Mouse (Mus musculus): ENCODE measurements around the gene Ttc17. TPM values are rescaled to one million over a fixed set of nuclear protein-coding genes. Genes with fewer than 3 reads are reported as not detected.

Gene Ttc17
- polyA plus RNA-seq, 1 experiment from 2014 or later: 15.8 TPM

DNA sequence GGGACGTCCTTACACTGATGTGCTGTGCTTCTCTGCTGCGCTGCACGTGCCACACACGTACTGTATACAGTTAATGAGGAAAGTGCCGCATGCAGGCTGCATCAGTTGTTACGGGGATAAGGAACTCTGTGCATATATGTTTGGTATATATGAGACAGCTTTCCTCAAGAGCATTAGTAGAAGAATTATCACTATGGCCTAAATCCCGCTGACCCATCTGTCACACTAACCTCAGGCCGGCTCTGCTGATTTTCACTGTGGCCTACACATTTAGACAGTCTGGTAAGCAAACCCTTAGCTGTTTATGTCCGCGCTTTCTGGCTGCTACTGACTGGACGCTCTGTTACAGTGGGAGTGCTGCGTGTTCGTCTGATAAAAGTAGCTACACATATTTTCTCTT is 77.2 kb downstream of the Ttc17 start:
- ATAC-seq (ENCODE audit: low FRiP score, low read depth): no peak
- WGBS: 96% methylated on average over 13 of the region's 13 CpGs
- no peak overlapping the region for H3K27ac ChIP-seq

DNA sequence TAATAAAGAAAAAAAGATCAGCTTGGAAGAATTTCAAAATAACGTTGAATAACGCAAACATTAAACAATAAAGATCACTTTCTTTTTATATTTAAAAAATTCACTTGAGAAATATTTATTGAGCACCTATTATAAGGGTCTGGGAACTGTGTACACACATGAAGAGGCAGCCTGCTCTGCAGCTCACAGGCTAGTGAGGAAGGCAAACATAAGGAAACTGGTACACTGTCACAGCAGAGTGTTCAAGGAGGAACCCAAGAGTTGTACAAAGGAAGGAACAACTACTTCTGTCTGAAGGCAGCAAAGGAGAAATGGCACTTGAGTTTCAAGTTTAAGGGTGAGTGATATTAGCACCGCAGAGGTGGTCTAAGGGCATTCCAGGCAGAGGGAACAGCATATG is 78.7 kb downstream of the Ttc17 start:
- Histone ChIP-seq H3K4me2 (replicated peaks) (no peak overlapping the region), H3K36me3 (peaks cover 76% of the 10 kb centered on the region), H3K4me1 (no peaks in the 10 kb centered on the region), H3K9ac (no peak overlapping the region), H3K27ac (no peak overlapping the region), H3K9me3 (no peaks in the 10 kb centered on the region), H3K4me3 (no peak overlapping the region), H3K27me3 (replicated peaks) (no peaks in the 10 kb centered on the region)
- 98% methylated on average over 3 of the region's 3 CpGs for WGBS
- ATAC-seq (ENCODE audit: low FRiP score, low read depth): no peak

More for the DNA sequence above, 77.2 kb downstream of the Ttc17 start:
- H3K9ac ChIP-seq: no peak overlapping the region
- peaks cover 67% of the 10 kb centered on the region for H3K36me3 ChIP-seq
- H3K27me3 ChIP-seq (replicated peaks): no peaks in the 10 kb centered on the region
- no peaks in the 10 kb centered on the region for H3K4me1 ChIP-seq
- H3K4me3 ChIP-seq: no peak overlapping the region
- H3K9me3 ChIP-seq: no peaks in the 10 kb centered on the region
- H3K4me2 ChIP-seq (replicated peaks): no peak overlapping the region

DNA sequence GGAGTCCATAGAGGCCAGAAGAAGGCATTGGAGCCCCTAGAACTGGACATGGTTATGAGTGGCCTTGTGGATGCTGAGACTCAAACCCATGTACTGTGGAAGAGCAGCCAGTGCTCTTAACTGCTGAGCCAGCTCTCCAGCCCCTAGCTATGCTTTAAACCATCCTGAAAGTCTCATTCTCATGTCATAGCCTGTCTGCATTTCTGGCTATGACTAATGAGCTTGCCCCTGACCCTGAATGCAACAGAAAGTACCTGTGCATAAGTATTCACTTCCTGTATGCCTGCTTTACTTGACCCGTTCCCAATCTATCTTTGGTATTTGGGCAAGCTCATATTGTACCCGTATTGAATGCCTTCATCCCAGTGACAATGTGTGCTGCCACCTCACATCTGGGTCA is 86.7 kb downstream of the Ttc17 start:
- Histone ChIP-seq H3K4me3 (no peak overlapping the region), H3K27me3 (replicated peaks) (no peaks in the 10 kb centered on the region), H3K36me3 (peaks cover 63% of the 10 kb centered on the region), H3K27ac (no peak overlapping the region), H3K9me3 (no peaks in the 10 kb centered on the region), H3K9ac (no peak overlapping the region), H3K4me1 (no peaks in the 10 kb centered on the region), H3K4me2 (replicated peaks) (no peak overlapping the region)
- no peak for ATAC-seq (ENCODE audit: low FRiP score, low read depth)
- WGBS: 88% methylated on average over 2 of the region's 2 CpGs

GRCm38 (mm10) chr2:94316526-94316925 is 90.0 kb downstream of the Ttc17 start:
- Histone ChIP-seq H3K9ac (no peak overlapping the region), H3K27ac (no peak overlapping the region), H3K4me3 (no peak overlapping the region), H3K27me3 (replicated peaks) (no peaks in the 10 kb centered on the region), H3K4me1 (no peaks in the 10 kb centered on the region), H3K36me3 (peaks cover 48% of the 10 kb centered on the region), H3K9me3 (no peaks in the 10 kb centered on the region), H3K4me2 (replicated peaks) (no peak overlapping the region)
- WGBS: 75% methylated on average over 5 of the region's 5 CpGs
- ATAC-seq (ENCODE audit: low FRiP score, low read depth): no peak

DNA sequence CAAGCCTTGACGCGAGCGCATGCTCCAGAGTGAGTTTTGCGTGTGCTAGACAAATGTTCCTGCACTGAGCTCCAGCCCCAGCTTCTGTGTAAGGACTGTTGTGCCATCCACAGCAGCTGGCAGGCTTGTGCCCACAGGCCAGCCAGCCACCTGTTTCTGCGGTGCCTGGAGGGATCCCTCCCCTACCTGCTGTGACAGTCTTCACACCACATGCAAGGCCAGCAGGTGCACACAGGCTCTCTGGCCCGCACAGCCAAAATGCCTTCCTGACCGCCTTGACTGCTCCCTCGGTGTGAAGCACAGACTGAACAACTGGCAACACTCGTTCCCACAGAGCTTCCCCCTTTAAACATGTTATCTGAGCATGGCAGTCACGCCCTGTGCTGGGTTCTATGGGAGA is 102.5 kb downstream of the Ttc17 start:
- H3K36me3 ChIP-seq: peaks cover 56% of the 10 kb centered on the region
- no peak for ATAC-seq (ENCODE audit: low FRiP score, low read depth)
- H3K9ac ChIP-seq: no peak overlapping the region
- H3K4me1 ChIP-seq: no peaks in the 10 kb centered on the region
- 92% methylated on average over 10 of the region's 10 CpGs for WGBS
- H3K9me3 ChIP-seq: 0 out of 2 replicates have a peak, but pooled peaks cover 9% of the 10 kb centered on the region
- no peak overlapping the region for H3K4me3 ChIP-seq
- H3K27me3 ChIP-seq (replicated peaks): no peaks in the 10 kb centered on the region
- H3K27ac ChIP-seq: no peak overlapping the region
- H3K4me2 ChIP-seq (replicated peaks): no peak overlapping the region

DNA sequence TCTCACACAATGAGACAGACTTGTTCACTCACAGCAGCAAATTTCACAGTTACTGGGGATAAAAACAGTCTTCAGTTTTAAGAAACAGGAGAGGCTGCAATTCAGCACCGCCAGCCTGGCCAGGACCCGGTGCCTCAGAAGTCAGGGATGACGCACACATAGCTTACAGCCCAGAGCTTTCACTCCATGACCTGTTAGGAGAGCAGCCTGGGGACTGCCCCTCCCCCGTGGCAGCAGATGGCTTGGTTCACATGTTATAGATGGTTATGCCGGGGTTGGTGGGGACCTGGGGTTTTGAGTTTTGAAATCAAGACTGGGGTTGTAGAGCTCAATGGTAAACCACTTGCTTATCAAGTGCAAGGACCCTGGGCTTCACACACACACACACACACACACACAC is 104.1 kb downstream of the Ttc17 start:
- H3K27me3 ChIP-seq (replicated peaks): no peaks in the 10 kb centered on the region
- ATAC-seq (ENCODE audit: low FRiP score, low read depth): 0 out of 2 replicates have a peak, but pooled peaks have one; percentile 53
- no peak overlapping the region for H3K4me3 ChIP-seq
- H3K4me2 ChIP-seq (replicated peaks): no peak overlapping the region
- no peaks in the 10 kb centered on the region for H3K4me1 ChIP-seq
- H3K9ac ChIP-seq: no peak overlapping the region
- H3K27ac ChIP-seq: no peak overlapping the region
- 0 out of 2 replicates have a peak, but pooled peaks cover 9% of the 10 kb centered on the region for H3K9me3 ChIP-seq
- 67% methylated on average over 5 of the region's 5 CpGs for WGBS
- peaks cover 56% of the 10 kb centered on the region for H3K36me3 ChIP-seq

- Histone ChIP-seq H3K9ac (no peak overlapping the region), H3K9me3 (0 out of 2 replicates have a peak, but pooled peaks cover 9% of the 10 kb centered on the region), H3K36me3 (peaks cover 56% of the 10 kb centered on the region), H3K4me3 (no peak overlapping the region), H3K27ac (no peak overlapping the region), H3K4me1 (no peaks in the 10 kb centered on the region), H3K27me3 (replicated peaks) (no peaks in the 10 kb centered on the region), H3K4me2 (replicated peaks) (no peak overlapping the region)
- WGBS: 89% methylated on average over 8 of the region's 8 CpGs
- no peak for ATAC-seq (ENCODE audit: low FRiP score, low read depth)
These were observed 104.7 kb downstream of the Ttc17 start for GRCm38 (mm10) chr2:94301749-94302148.

DNA sequence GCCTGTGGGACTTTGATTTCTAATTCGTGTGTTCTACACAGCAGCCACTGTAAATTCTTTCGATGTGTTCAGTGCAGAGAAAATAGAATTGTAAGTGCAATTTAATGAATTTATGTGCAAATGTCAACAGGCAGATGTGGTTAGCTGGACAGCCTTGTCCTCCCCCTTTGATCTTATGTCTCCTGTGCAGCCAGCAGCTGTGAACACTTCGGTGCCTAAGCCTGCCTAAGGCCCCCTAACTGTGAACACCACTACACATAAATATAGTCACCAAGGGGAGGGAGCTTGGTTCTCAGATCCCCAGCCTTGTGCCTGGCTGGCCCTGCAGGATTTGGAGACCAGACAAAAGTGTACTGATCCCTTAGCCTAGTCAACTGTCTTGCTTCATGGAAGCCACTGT is 109.0 kb downstream of the Ttc17 start:
- H3K27me3 ChIP-seq (replicated peaks): no peaks in the 10 kb centered on the region
- H3K4me1 ChIP-seq: no peaks in the 10 kb centered on the region
- H3K9ac ChIP-seq: no peak overlapping the region
- WGBS: 67% methylated on average over 3 of the region's 3 CpGs
- H3K9me3 ChIP-seq: 0 out of 2 replicates have a peak, but pooled peaks cover 9% of the 10 kb centered on the region
- H3K36me3 ChIP-seq: peaks cover 28% of the 10 kb centered on the region
- no peak overlapping the region for H3K4me2 ChIP-seq (replicated peaks)
- no peak overlapping the region for H3K27ac ChIP-seq
- ATAC-seq (ENCODE audit: low FRiP score, low read depth): no peak
- H3K4me3 ChIP-seq: no peak overlapping the region

DNA sequence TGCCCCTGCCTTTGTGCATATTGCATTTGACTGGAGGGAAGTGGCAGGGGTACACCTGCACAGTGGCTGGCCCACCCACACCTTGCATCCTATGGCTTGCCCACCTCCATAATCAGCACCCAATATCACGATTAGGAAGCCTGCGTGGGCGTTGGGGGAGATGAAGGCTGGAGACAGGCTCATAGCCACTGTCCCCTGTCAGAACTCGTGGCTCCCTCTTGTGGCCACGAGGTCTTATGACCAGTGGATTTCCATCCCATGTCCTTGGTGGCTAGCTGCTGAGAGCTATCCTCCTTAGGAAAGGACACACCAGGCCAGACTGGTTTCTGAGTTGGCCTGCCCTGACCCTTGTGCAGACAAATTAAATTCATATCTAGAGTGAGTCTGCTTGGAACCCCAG is 116.0 kb downstream of the Ttc17 start:
- Histone ChIP-seq H3K27me3 (replicated peaks) (no peaks in the 10 kb centered on the region), H3K4me3 (no peak overlapping the region), H3K4me1 (peaks cover 20% of the 10 kb centered on the region), H3K9ac (no peak overlapping the region), H3K4me2 (replicated peaks) (no peak overlapping the region), H3K9me3 (no peaks in the 10 kb centered on the region), H3K36me3 (no peaks in the 10 kb centered on the region), H3K27ac (no peak overlapping the region)
- ATAC-seq (ENCODE audit: low FRiP score, low read depth): peak; percentile 49
- WGBS: 1% methylated on average over 5 of the region's 5 CpGs

GRCm38 (mm10) chr2:94289659-94290058 is 116.8 kb downstream of the Ttc17 start:
- Histone ChIP-seq H3K9ac (no peak overlapping the region), H3K9me3 (no peaks in the 10 kb centered on the region), H3K27me3 (replicated peaks) (no peaks in the 10 kb centered on the region), H3K4me2 (replicated peaks) (peak overlapping the region; percentile 2), H3K36me3 (no peaks in the 10 kb centered on the region), H3K4me1 (peaks cover 20% of the 10 kb centered on the region), H3K27ac (peak overlapping the region; percentile 23; the same call in 1 of the 2 replicates), H3K4me3 (no peak overlapping the region)
- 52% methylated on average over 6 of the region's 6 CpGs for WGBS
- peak; percentile 39 for ATAC-seq (ENCODE audit: low FRiP score, low read depth)

GRCm38 (mm10) chr2:94289169-94289568 is 117.3 kb downstream of the Ttc17 start:
- peaks cover 20% of the 10 kb centered on the region for H3K4me1 ChIP-seq
- ATAC-seq (ENCODE audit: low FRiP score, low read depth): peak; percentile 92
- no peak overlapping the region for H3K9ac ChIP-seq
- 0% methylated on average over 2 of the region's 2 CpGs for WGBS
- H3K27me3 ChIP-seq (replicated peaks): no peaks in the 10 kb centered on the region
- H3K27ac ChIP-seq: peak overlapping the region; percentile 23; the same call in 1 of the 2 replicates
- H3K4me3 ChIP-seq: no peak overlapping the region
- H3K4me2 ChIP-seq (replicated peaks): peak overlapping the region; percentile 2
- H3K9me3 ChIP-seq: no peaks in the 10 kb centered on the region
- no peaks in the 10 kb centered on the region for H3K36me3 ChIP-seq

DNA sequence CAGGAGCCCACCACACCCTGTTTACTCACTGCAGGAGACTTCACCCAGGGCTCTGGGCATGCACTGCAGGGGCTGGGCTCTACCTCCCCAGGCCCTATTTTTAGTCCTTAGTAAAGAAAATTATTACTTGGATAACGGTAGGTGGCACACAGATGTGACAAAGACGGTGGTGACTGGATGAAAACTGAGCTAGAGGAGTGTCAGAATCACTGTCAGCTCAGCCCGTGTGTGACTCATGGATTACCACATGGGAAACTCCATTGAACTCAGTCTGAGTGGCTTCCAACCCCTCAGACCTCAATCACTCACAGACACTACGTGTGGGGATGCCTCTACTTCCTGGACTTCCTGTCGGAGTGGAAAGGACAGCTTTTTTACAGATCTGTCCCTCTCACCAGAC is 118.4 kb downstream of the Ttc17 start:
- H3K27me3 ChIP-seq (replicated peaks): no peaks in the 10 kb centered on the region
- no peak overlapping the region for H3K27ac ChIP-seq
- H3K9ac ChIP-seq: no peak overlapping the region
- peaks cover 20% of the 10 kb centered on the region for H3K4me1 ChIP-seq
- ATAC-seq (ENCODE audit: low FRiP score, low read depth): no peak
- H3K4me3 ChIP-seq: no peak overlapping the region
- WGBS: 42% methylated on average over 5 of the region's 5 CpGs
- H3K36me3 ChIP-seq: no peaks in the 10 kb centered on the region
- H3K4me2 ChIP-seq (replicated peaks): no peak overlapping the region
- H3K9me3 ChIP-seq: no peaks in the 10 kb centered on the region

- H3K9me3 ChIP-seq: no peaks in the 10 kb centered on the region
- H3K36me3 ChIP-seq: no peaks in the 10 kb centered on the region
- H3K27me3 ChIP-seq (replicated peaks): no peaks in the 10 kb centered on the region; the same call in 1 of the 2 replicates
- no peak overlapping the region for H3K27ac ChIP-seq
- WGBS: 81% methylated on average over 7 of the region's 7 CpGs
- H3K4me2 ChIP-seq (replicated peaks): no peak overlapping the region
- H3K4me1 ChIP-seq: peaks cover 20% of the 10 kb centered on the region
- no peak overlapping the region for H3K9ac ChIP-seq
- no peak overlapping the region for H3K4me3 ChIP-seq
- ATAC-seq (ENCODE audit: low FRiP score, low read depth): no peak
These were observed 119.1 kb downstream of the Ttc17 start for GRCm38 (mm10) chr2:94287435-94287834.
